Mouse (Mus musculus) kidney, adult 2 months (tissue): ENCODE data around the gene Brms1. TPM values are rescaled to one million over a fixed set of nuclear protein-coding genes. Genes with fewer than 3 reads are reported as not detected.
A peak's percentile ranks its signal among the peaks of the same experiment; 100 is the strongest.
"Not testable (repeated sequence)": the region's sequence is repeated elsewhere in the genome, so short reads cannot be mapped to it uniquely, and the experiment has no call there.

Experiments
- DNase-seq: peaks from one replicate; pipeline ENCODE4 v3.0.0; 2021
- H3K27ac ChIP-seq: fragments of 200-500 bp; 2 replicates; pipeline ENCODE4 v1.5.1; 2012; ENCODE audit warnings: low read depth, low read length, control low read depth, inconsistent platforms; ENCODE audit not compliant: insufficient read depth
- H3K27me3 ChIP-seq: fragments of 200-500 bp; replicated peaks from 2 replicates; pipeline ENCODE4 v1.6.1; 2012; ENCODE audit warnings: mild to moderate bottlenecking, moderate library complexity, low read length, inconsistent platforms; ENCODE audit not compliant: control insufficient read depth, insufficient read depth
- H3K36me3 ChIP-seq: fragments of 200-500 bp; 2 replicates; pipeline ENCODE4 v1.6.1; 2012; ENCODE audit warnings: mild to moderate bottlenecking, moderate library complexity, low read length, inconsistent platforms; ENCODE audit not compliant: control insufficient read depth, insufficient read depth
- H3K4me1 ChIP-seq: fragments of 200-500 bp; 2 replicates; pipeline ENCODE4 v1.6.1; 2011; ENCODE audit warnings: low read length; ENCODE audit not compliant: control insufficient read depth, insufficient read depth
- H3K4me3 ChIP-seq: fragments of 200-500 bp; 2 replicates; pipeline ENCODE4 v1.5.1; 2011; ENCODE audit warnings: mild to moderate bottlenecking, low read depth, low read length, control low read depth; ENCODE audit not compliant: insufficient read depth
- CTCF ChIP-seq: fragments of 200-500 bp; conservative IDR thresholded peaks from 2 replicates; pipeline ENCODE4 v1.5.1; 2011; ENCODE audit warnings: low read depth, mild to moderate bottlenecking, control low read depth, low read length, moderate library complexity, mixed read lengths; ENCODE audit not compliant: insufficient read depth, insufficient read length
- POLR2A ChIP-seq: fragments of 200-500 bp; IDR thresholded peaks from one replicate; pipeline ENCODE4 v1.6.1; 2011; ENCODE audit warnings: low read depth, low read length, control low read depth
- WGBS: fragments of 180-500 bp; shearing (Covaris S2); methylation state at CpG from one replicate; pipeline ENCODE4 v1.1.7; 2018; 5-methylcytosine and 5-hydroxymethylcytosine counted together
- polyA plus RNA-seq: library from polyadenylated mRNA; depleted of rRNA; stranded (reverse); fragments of >200 nt; gene quantifications from 2 replicates; pipeline ENCODE4 v1.2.3, GENCODE M21; 2012; rRNA removed

Brms1 gene
- polyA plus RNA-seq: 36.5 and 38.7 TPM in 2 replicates

- TF ChIP-seq POLR2A (no peak), CTCF (no peak)
- H3K4me3 ChIP-seq: peak within 1 kb of the TSS; percentile 66
- peaks cover 13% of the 10 kb centered on the region for H3K4me1 ChIP-seq
- H3K36me3 ChIP-seq: no peaks in the 10 kb centered on the region
- WGBS: 3% methylated on average over 40 of the region's 40 CpGs
- H3K27me3 ChIP-seq: no peaks in the 10 kb centered on the region
- peak; percentile 96 for DNase-seq
- H3K27ac ChIP-seq: peak within 1 kb of the TSS; percentile 36; the same call in 1 of the 2 replicates
Measured at GRCm38 (mm10) chr19:5040862-5041523, at the start of gene Brms1. Brms1 (plus strand) TSS chr19:5041354.

GRCm38 (mm10) chr19:4992371-4992770, 48.8 kb upstream of the Brms1 start:
- H3K4me1 ChIP-seq: no peaks in the 10 kb centered on the region
- no peak for DNase-seq
- H3K27me3 ChIP-seq: 0 out of 2 replicates have a peak, but pooled peaks cover 3% of the 10 kb centered on the region
- TF ChIP-seq POLR2A: no peak
- TF ChIP-seq CTCF: no peak
- WGBS: 17% methylated on average over 8 of the region's 8 CpGs
- H3K4me3 ChIP-seq: no peak overlapping the region
- H3K27ac ChIP-seq: no peak overlapping the region
- H3K36me3 ChIP-seq: no peaks in the 10 kb centered on the region

GRCm38 (mm10) chr19:4992904-4993303, 48.2 kb upstream of the Brms1 start:
- Histone ChIP-seq H3K27me3 (0 out of 2 replicates have a peak, but pooled peaks cover 3% of the 10 kb centered on the region), H3K4me1 (no peaks in the 10 kb centered on the region), H3K27ac (no peak overlapping the region), H3K36me3 (no peaks in the 10 kb centered on the region), H3K4me3 (no peak overlapping the region)
- whole genome bisulfite sequencing: under 1% methylated on average over 9 of the region's 9 CpGs
- peak; percentile 23 for DNase-seq
- TF ChIP-seq POLR2A (no peak), CTCF (no peak)

- no peak for DNase-seq
- no peak for TF ChIP-seq POLR2A
- no peak for TF ChIP-seq CTCF
- Histone ChIP-seq H3K4me1 (no peaks in the 10 kb centered on the region), H3K27ac (no peak overlapping the region), H3K4me3 (no peak overlapping the region), H3K27me3 (0 out of 2 replicates have a peak, but pooled peaks cover 2% of the 10 kb centered on the region), H3K36me3 (no peaks in the 10 kb centered on the region)
- 63% methylated on average over 5 of the region's 5 CpGs for WGBS
Measured at GRCm38 (mm10) chr19:4994043-4994442, 47.1 kb upstream of the Brms1 start.

GRCm38 (mm10) chr19:4999445-5000140, 41.6 kb upstream of the Brms1 start:
- 60% methylated on average over 6 of the region's 6 CpGs for WGBS
- TF ChIP-seq POLR2A: no peak
- TF ChIP-seq CTCF: no peak
- Histone ChIP-seq H3K36me3 (no peaks in the 10 kb centered on the region), H3K27me3 (no peaks in the 10 kb centered on the region), H3K27ac (no peak overlapping the region), H3K4me3 (no peak overlapping the region), H3K4me1 (no peaks in the 10 kb centered on the region)
- DNase-seq: no peak

GRCm38 (mm10) chr19:5001666-5002406, 39.3 kb upstream of the Brms1 start:
- WGBS: 1% methylated on average over 39 of the region's 39 CpGs
- no peak for TF ChIP-seq POLR2A
- TF ChIP-seq CTCF: peak; percentile 95
- Histone ChIP-seq H3K4me3 (no peak overlapping the region), H3K27me3 (no peaks in the 10 kb centered on the region), H3K4me1 (no peaks in the 10 kb centered on the region), H3K27ac (no peak overlapping the region), H3K36me3 (no peaks in the 10 kb centered on the region)
- DNase-seq: peak; percentile 73

GRCm38 (mm10) chr19:5003644-5004043, 37.5 kb upstream of the Brms1 start:
- not testable (repeated sequence) for DNase-seq, H3K27ac ChIP-seq, H3K4me1 ChIP-seq, H3K4me3 ChIP-seq, H3K36me3 ChIP-seq, H3K27me3 ChIP-seq
- 55% methylated on average over 2 of the region's 2 CpGs for WGBS
